Mouse (Mus musculus) midbrain, embryonic 16.5 days (tissue): Measurements from ENCODE around the gene Cnga3. TPM values are rescaled to one million over a fixed set of nuclear protein-coding genes. Genes with fewer than 3 reads are reported as not detected.

Experiments used
- ATAC-seq: fragments of 200-750 bp; cut with Nextera tagmentation; 2 replicates; pipeline ENCODE4 v1.8.0; 2017; ENCODE audit warnings: moderate TSS enrichment
- H3K27ac ChIP-seq: fragments of 300-500 bp; sonication (generic); 2 replicates; pipeline ENCODE4 v1.5.1; 2014; ENCODE audit warnings: mild to moderate bottlenecking, low read length, mixed read lengths
- H3K27me3 ChIP-seq: fragments of 300-500 bp; sonication (generic); 2 replicates; pipeline ENCODE4 v1.6.1; 2014; ENCODE audit warnings: low read depth, low read length, mixed read lengths; ENCODE audit not compliant: control insufficient read depth, insufficient read depth
- H3K36me3 ChIP-seq: fragments of 300-500 bp; sonication (generic); 2 replicates; pipeline ENCODE4 v1.6.1; 2014; ENCODE audit warnings: mild to moderate bottlenecking, low read length, moderate library complexity, mixed read lengths; ENCODE audit not compliant: control insufficient read depth, insufficient read depth
- H3K4me1 ChIP-seq: fragments of 300-500 bp; sonication (generic); 2 replicates; pipeline ENCODE4 v1.6.1; 2014; ENCODE audit warnings: mild to moderate bottlenecking, low read length, mixed read lengths; ENCODE audit not compliant: control insufficient read depth, insufficient read depth
- H3K4me2 ChIP-seq: fragments of 300-500 bp; sonication (generic); 2 replicates; pipeline ENCODE4 v1.6.1; 2014; ENCODE audit warnings: mild to moderate bottlenecking, low read length, mixed read lengths
- H3K4me3 ChIP-seq: fragments of 300-500 bp; sonication (generic); 2 replicates; pipeline ENCODE4 v1.5.1; 2014; ENCODE audit warnings: low read depth, mild to moderate bottlenecking, low read length, moderate library complexity, mixed read lengths
- H3K9ac ChIP-seq: fragments of 300-500 bp; sonication (generic); 2 replicates; pipeline ENCODE4 v1.6.1; 2014; ENCODE audit warnings: low read depth, low read length, mixed read lengths
- H3K9me3 ChIP-seq: fragments of 300-500 bp; sonication (generic); replicated peaks from 2 replicates; pipeline ENCODE4 v1.6.1; 2014; ENCODE audit warnings: mild to moderate bottlenecking, low read length, mixed read lengths; ENCODE audit not compliant: control insufficient read depth, poor library complexity, severe bottlenecking
- WGBS: fragments of 180-500 bp; shearing (Covaris S2); extraction: QIAGEN DNeasy Blood & Tissue Kit; methylation state at CpG from one replicate; pipeline ENCODE4 v1.1.7; 2014; 5-methylcytosine and 5-hydroxymethylcytosine counted together
- polyA plus RNA-seq: library from polyadenylated mRNA; unstranded; fragments of >200 nt; fragmentation: Nextera tagmentation; extraction: Ambion mirVana; gene quantifications from 2 replicates; pipeline ENCODE4 v1.2.1, GENCODE M21; 2015

The Cnga3 gene
- polyA plus RNA-seq, 1 experiment from 2014 or later = 0.38 TPM

DNA sequence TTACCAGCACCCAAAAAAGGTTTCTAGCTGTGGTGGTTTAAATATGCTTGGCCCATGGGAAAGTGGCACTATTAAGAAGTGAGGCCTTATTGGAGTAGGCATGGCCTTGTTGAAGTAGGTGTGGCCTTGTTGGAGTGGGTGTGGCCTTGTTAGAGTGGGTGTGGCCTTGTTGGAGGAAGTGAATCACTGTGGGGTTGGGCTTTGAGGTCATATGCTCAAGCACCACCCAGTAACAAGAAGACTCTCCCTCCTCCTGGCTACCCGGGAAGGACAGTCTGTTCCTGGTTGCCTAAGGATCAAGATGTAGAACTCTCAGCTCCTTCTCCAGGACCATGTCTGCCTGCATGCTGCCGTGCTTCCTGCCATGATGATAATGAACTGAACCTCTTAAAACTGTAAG lies 32.2 kb downstream of the Cnga3 start:
- no peaks in the 10 kb centered on the region for H3K36me3 ChIP-seq
- H3K4me2 ChIP-seq = no peak overlapping the region
- H3K4me1 ChIP-seq = no peaks in the 10 kb centered on the region
- no peaks in the 10 kb centered on the region for H3K9me3 ChIP-seq
- H3K27me3 ChIP-seq = no peaks in the 10 kb centered on the region
- no peak overlapping the region for H3K4me3 ChIP-seq
- 85% methylated on average over 2 of the region's 2 CpGs for WGBS
- no peak overlapping the region for H3K27ac ChIP-seq
- H3K9ac ChIP-seq = no peak overlapping the region
- no peak for ATAC-seq

GRCm38 (mm10) chr1:37248406-37248805 lies 34.2 kb downstream of the Cnga3 start:
- no peaks in the 10 kb centered on the region for H3K4me1 ChIP-seq
- no peak for ATAC-seq
- H3K4me2 ChIP-seq = no peak overlapping the region
- H3K36me3 ChIP-seq = no peaks in the 10 kb centered on the region
- H3K27me3 ChIP-seq = no peaks in the 10 kb centered on the region
- H3K4me3 ChIP-seq = no peak overlapping the region
- 24% methylated on average over 2 of the region's 2 CpGs for WGBS
- no peak overlapping the region for H3K27ac ChIP-seq
- no peak overlapping the region for H3K9ac ChIP-seq
- H3K9me3 ChIP-seq = no peaks in the 10 kb centered on the region

DNA sequence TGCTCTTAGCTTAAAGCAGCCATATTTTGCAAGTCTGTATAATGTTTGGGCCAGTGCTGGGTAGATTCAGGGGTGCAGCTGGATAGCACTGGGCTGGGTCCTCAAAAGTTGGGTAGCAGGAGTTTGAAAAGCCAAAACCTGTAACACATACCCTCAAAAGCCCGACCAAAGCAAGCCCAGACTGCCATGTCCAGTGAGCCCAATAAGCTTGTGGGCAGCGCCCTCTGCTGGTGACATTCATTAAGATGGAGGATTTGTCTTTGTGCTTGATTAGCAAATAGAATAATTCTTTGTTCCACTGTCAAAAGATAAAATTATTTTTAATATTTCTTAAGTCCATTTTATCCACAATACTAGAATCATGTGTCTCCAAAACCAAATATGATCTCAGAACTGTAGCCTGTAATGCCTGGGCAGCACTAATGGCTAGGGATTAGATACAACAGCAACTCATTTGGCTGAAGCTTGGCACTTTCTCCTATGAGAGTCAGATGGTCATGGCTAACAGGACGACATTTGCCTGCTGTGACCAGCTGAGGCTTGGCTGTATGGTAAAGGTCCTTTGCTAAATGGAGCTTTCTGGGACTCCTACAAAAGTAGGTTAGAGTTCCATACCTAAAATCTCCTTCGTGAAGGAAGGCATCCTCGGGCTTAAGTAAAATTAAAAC lies 36.5 kb downstream of the Cnga3 start:
- ATAC-seq = peak; percentile 66; the same call in 1 of the 2 replicates
- H3K4me3 ChIP-seq = no peak overlapping the region
- H3K9me3 ChIP-seq = no peaks in the 10 kb centered on the region
- WGBS = 41% methylated on average over 5 of the region's 5 CpGs
- H3K36me3 ChIP-seq = no peaks in the 10 kb centered on the region
- H3K9ac ChIP-seq = no peak overlapping the region
- no peak overlapping the region for H3K4me2 ChIP-seq
- no peak overlapping the region for H3K27ac ChIP-seq
- no peaks in the 10 kb centered on the region for H3K4me1 ChIP-seq
- no peaks in the 10 kb centered on the region for H3K27me3 ChIP-seq

DNA sequence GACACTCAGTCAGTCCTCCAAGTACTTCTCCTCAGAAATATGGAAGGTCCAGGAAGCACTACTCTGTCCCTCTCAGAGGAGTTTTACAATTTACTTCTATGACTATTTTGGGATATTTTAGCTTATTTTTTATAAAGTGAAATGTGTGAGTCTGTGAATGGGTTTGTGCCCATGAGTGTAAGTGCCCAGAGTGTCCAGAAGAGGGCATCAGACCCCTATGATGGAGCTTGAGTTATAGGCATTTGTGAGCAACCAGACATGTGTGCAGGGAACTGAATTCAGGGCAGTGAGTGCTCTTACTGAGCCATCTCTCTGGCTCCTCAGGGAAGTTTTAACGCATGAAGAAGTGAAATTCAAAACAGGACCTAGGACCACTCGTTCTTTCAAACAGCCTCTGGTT lies 44.2 kb downstream of the Cnga3 start:
- no peaks in the 10 kb centered on the region for H3K4me1 ChIP-seq
- no peaks in the 10 kb centered on the region for H3K36me3 ChIP-seq
- H3K9me3 ChIP-seq = no peaks in the 10 kb centered on the region
- no peak overlapping the region for H3K9ac ChIP-seq
- no peak overlapping the region for H3K4me3 ChIP-seq
- H3K4me2 ChIP-seq = no peak overlapping the region
- ATAC-seq = no peak
- no peaks in the 10 kb centered on the region for H3K27me3 ChIP-seq
- 100% methylated on average over 2 of the region's 2 CpGs for WGBS
- H3K27ac ChIP-seq = no peak overlapping the region

GRCm38 (mm10) chr1:37272464-37272863 lies 58.2 kb downstream of the Cnga3 start:
- Histone ChIP-seq H3K9me3 (no peaks in the 10 kb centered on the region), H3K4me1 (no peaks in the 10 kb centered on the region), H3K36me3 (no peaks in the 10 kb centered on the region), H3K9ac (no peak overlapping the region), H3K4me2 (no peak overlapping the region), H3K27me3 (no peaks in the 10 kb centered on the region), H3K27ac (no peak overlapping the region), H3K4me3 (no peak overlapping the region)
- 5% methylated on average over 7 of the region's 7 CpGs for WGBS
- peak; percentile 32 for ATAC-seq

DNA sequence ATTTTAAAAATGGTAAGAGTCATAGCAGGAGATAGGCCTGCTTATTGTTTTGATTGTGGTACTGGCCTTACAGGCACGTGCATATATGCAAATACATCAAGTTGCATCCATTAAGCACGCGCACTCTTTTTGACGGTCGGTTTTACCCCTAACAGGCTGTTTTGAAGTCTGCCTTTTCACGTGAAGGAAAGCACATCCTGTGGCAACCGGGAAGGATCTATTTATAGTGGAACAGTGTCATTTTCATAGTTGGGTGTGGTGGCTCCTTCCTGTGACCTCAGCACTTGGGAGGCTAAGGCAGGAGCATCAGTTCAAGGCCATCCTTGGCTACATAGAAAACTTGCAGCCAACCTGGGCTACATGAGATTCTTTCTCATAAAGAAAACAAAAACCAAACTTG lies 72.3 kb downstream of the Cnga3 start:
- H3K4me2 ChIP-seq = no peak overlapping the region
- peaks cover 12% of the 10 kb centered on the region for H3K4me1 ChIP-seq
- WGBS = 76% methylated on average over 7 of the region's 7 CpGs
- no peak overlapping the region for H3K27ac ChIP-seq
- no peaks in the 10 kb centered on the region for H3K27me3 ChIP-seq
- ATAC-seq = no peak
- H3K9me3 ChIP-seq = no peaks in the 10 kb centered on the region
- no peak overlapping the region for H3K4me3 ChIP-seq
- no peak overlapping the region for H3K9ac ChIP-seq
- H3K36me3 ChIP-seq = no peaks in the 10 kb centered on the region

DNA sequence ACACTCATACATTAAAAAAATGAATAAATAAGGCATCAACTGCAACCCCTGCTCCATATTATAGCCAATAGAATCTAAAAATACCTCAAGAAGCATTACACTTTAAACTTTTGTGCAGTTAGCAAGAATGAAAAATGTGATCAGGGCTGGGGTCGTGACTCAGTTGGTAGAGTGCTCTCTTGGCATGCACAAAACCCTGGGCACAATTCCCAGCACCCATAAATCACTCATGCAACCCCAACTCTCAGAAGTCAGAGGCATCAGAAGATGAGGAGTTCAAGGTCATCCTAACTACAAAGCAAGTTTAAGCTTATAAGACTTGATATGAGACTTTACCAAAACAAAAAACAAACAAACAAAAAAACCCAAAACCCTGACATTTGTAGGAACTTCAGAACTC lies 73.5 kb downstream of the Cnga3 start:
- 90% methylated on average over 1 of the region's 1 CpGs for WGBS
- Histone ChIP-seq H3K9me3 (no peaks in the 10 kb centered on the region), H3K9ac (no peak overlapping the region), H3K4me2 (peak overlapping the region; percentile 2; the same call in 1 of the 2 replicates), H3K36me3 (no peaks in the 10 kb centered on the region), H3K27ac (no peak overlapping the region), H3K27me3 (no peaks in the 10 kb centered on the region), H3K4me1 (peaks cover 12% of the 10 kb centered on the region), H3K4me3 (no peak overlapping the region)
- ATAC-seq = no peak

- H3K9ac ChIP-seq = no peak overlapping the region
- peak overlapping the region; percentile 72 for H3K27ac ChIP-seq
- peaks cover 12% of the 10 kb centered on the region for H3K4me1 ChIP-seq
- WGBS = 54% methylated on average over 11 of the region's 11 CpGs
- H3K9me3 ChIP-seq = no peaks in the 10 kb centered on the region
- ATAC-seq = peak; percentile 88
- no peaks in the 10 kb centered on the region for H3K36me3 ChIP-seq
- peak overlapping the region; percentile 2; the same call in 1 of the 2 replicates for H3K4me2 ChIP-seq
- H3K27me3 ChIP-seq = no peaks in the 10 kb centered on the region
- no peak overlapping the region for H3K4me3 ChIP-seq
Measured at GRCm38 (mm10) chr1:37288181-37288935, 74.1 kb downstream of the Cnga3 start.

GRCm38 (mm10) chr1:37288941-37289340 lies 74.7 kb downstream of the Cnga3 start:
- H3K9ac ChIP-seq = no peak overlapping the region
- H3K36me3 ChIP-seq = no peaks in the 10 kb centered on the region
- peak overlapping the region; percentile 72 for H3K27ac ChIP-seq
- ATAC-seq = no peak
- H3K4me3 ChIP-seq = no peak overlapping the region
- H3K4me2 ChIP-seq = no peak overlapping the region
- H3K4me1 ChIP-seq = peaks cover 12% of the 10 kb centered on the region
- WGBS = 87% methylated on average over 7 of the region's 7 CpGs
- H3K9me3 ChIP-seq = no peaks in the 10 kb centered on the region
- H3K27me3 ChIP-seq = no peaks in the 10 kb centered on the region
